Mouse (Mus musculus) hindbrain, embryonic 10.5 days (tissue): ENCODE measurements at regions not wholly inside any gene's neighbourhood (a gene's known extent, or its start where the extent isn't known, plus 50 kb on each side); places are given as distances from the start of the nearest gene placed in this dataset.

ENCODE experiments used
- DNase-seq: peaks from one replicate; pipeline ENCODE4 v3.0.0-alpha.2; 2017; ENCODE audit warnings: low spot score
- H3K27ac ChIP-seq: fragments of 300-500 bp; sonication (generic); 2 replicates; pipeline ENCODE4 v1.5.1; 2016; ENCODE audit warnings: mild to moderate bottlenecking, moderate library complexity
- H3K27me3 ChIP-seq: fragments of 300-500 bp; sonication (generic); 2 replicates; pipeline ENCODE4 v1.6.1; 2016; ENCODE audit warnings: mild to moderate bottlenecking; ENCODE audit not compliant: poor library complexity, insufficient read depth, severe bottlenecking
- H3K36me3 ChIP-seq: fragments of 300-500 bp; sonication (generic); 2 replicates; pipeline ENCODE4 v1.6.1; 2016; ENCODE audit warnings: mild to moderate bottlenecking, moderate library complexity
- H3K4me1 ChIP-seq: fragments of 300-500 bp; sonication (generic); replicated peaks from 2 replicates; pipeline ENCODE4 v1.6.1; 2016; ENCODE audit warnings: mild to moderate bottlenecking
- H3K4me3 ChIP-seq: fragments of 300-500 bp; sonication (generic); 2 replicates; pipeline ENCODE4 v1.5.1; 2016; ENCODE audit warnings: mild to moderate bottlenecking, moderate library complexity
- H3K9me3 ChIP-seq: fragments of 300-500 bp; sonication (generic); 2 replicates; pipeline ENCODE4 v1.6.1; 2016; ENCODE audit warnings: mild to moderate bottlenecking, moderate library complexity
- WGBS: fragments of 180-500 bp; shearing (Covaris S2); methylation state at CpG from one replicate; pipeline ENCODE4 v1.1.7; 2016; 5-methylcytosine and 5-hydroxymethylcytosine counted together

GRCm38 (mm10) chr12:110168407-110168806, 110.5 kb upstream of the Dio3 start:
- no peak overlapping the region for H3K27ac ChIP-seq
- no peak for DNase-seq
- H3K27me3 ChIP-seq = no peaks in the 10 kb centered on the region
- H3K4me3 ChIP-seq = no peak overlapping the region
- 90% methylated on average over 4 of the region's 4 CpGs for WGBS
- H3K36me3 ChIP-seq = no peaks in the 10 kb centered on the region
- H3K9me3 ChIP-seq = no peaks in the 10 kb centered on the region
- H3K4me1 ChIP-seq = 0 out of 2 replicates have a peak, but pooled peaks cover 4% of the 10 kb centered on the region

DNA sequence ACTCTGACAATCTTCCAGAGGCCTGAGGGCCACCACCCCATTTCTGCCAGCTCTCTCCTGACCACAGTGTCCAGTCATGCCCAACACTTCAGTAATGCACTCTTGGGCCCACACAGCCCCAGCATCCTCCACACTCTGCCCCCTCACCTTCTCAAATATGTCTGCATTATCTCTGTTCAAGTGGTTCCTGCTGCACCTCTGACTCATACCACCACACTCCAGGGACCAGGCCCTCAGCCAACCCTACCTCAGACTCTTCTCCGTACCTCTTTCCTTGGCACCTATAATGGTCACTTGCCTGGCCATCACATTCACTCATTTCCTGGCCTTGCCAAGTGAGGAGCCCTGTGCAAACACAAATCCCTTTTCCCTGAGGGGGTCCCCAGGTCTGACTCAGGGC, 109.6 kb upstream of the Dio3 start:
- WGBS = 97% methylated on average over 1 of the region's 1 CpGs

DNA sequence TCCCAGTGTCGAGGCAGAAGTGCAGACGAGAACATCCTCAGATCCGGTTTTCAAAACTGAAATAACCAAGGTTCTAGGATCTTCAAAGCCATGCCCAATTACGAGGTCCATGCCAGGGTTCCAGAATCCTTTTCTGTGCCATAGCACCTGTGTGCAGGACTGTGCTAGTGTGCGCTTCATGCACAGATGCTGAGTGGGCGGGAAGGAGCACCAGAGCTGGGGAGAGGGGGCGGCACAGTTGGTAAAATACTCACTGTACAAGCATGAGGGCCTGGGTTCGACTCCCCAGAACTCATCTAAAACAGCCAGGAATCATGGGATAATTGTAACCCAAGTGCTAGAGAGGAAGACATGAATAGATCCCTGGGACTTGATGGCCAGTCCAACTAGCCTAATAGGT, 108.4 kb upstream of the Dio3 start:
- H3K9me3 ChIP-seq = no peaks in the 10 kb centered on the region
- no peak overlapping the region for H3K27ac ChIP-seq
- H3K4me1 ChIP-seq = 0 out of 2 replicates have a peak, but pooled peaks cover 2% of the 10 kb centered on the region
- 84% methylated on average over 8 of the region's 8 CpGs for WGBS
- H3K4me3 ChIP-seq = no peak overlapping the region
- DNase-seq = no peak
- no peaks in the 10 kb centered on the region for H3K27me3 ChIP-seq
- no peaks in the 10 kb centered on the region for H3K36me3 ChIP-seq

More for the DNA sequence above, 109.6 kb upstream of the Dio3 start:
- no peaks in the 10 kb centered on the region for H3K27me3 ChIP-seq
- 0 out of 2 replicates have a peak, but pooled peaks cover 4% of the 10 kb centered on the region for H3K4me1 ChIP-seq
- H3K4me3 ChIP-seq = no peak overlapping the region
- no peaks in the 10 kb centered on the region for H3K36me3 ChIP-seq
- no peaks in the 10 kb centered on the region for H3K9me3 ChIP-seq
- no peak for DNase-seq
- no peak overlapping the region for H3K27ac ChIP-seq

DNA sequence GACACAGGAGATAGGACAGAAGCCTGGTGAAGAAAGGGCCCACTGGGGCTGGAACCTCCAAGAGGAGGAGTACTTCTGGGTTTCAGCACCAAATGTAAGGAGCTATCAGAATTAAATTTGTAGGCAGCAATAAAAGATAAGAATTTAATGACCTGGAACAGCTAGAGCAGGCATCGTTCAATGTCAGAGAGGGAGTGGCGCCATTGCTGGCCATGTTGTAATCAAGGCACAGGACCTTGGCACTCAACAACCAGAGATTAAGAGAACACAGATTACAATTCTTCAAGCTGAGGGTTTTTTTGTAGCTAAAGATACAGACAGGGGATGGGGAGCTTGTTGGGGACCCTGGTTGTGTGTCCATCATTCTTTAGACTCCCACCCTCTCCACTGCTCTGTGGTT, 101.0 kb upstream of the Dio3 start:
- no peak for DNase-seq
- Histone ChIP-seq H3K4me1 (no peaks in the 10 kb centered on the region), H3K36me3 (no peaks in the 10 kb centered on the region), H3K27ac (no peak overlapping the region), H3K4me3 (no peak overlapping the region), H3K27me3 (no peaks in the 10 kb centered on the region), H3K9me3 (no peaks in the 10 kb centered on the region)
- 97% methylated on average over 2 of the region's 2 CpGs for WGBS

GRCm38 (mm10) chr12:110183473-110183872, 95.4 kb upstream of the Dio3 start:
- Histone ChIP-seq H3K9me3 (no peaks in the 10 kb centered on the region), H3K27ac (no peak overlapping the region), H3K36me3 (no peaks in the 10 kb centered on the region), H3K27me3 (peaks cover 47% of the 10 kb centered on the region), H3K4me1 (peaks cover 50% of the 10 kb centered on the region), H3K4me3 (no peak overlapping the region)
- DNase-seq = no peak
- WGBS = 35% methylated on average over 6 of the region's 6 CpGs

DNA sequence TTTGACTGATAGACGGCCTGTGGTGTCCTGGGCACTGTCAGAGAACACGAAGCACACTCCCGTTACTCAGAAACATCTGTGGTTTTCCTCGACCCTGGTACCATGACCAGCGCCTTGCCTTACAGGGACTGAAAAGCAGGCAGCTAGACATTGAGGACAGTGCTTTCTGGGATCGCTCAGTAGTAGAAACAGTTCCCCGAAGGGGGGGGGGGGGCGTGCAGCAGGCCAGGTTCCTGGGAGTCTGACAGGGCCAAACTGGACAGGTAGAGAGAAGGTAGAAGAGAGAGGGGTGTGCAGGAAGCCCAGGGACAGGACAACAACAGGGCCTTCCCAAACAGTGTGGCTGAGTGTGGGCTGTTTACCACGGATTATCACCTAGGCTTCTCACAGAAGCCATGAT, 93.5 kb upstream of the Dio3 start:
- Histone ChIP-seq H3K27me3 (peaks cover 62% of the 10 kb centered on the region), H3K4me3 (no peak overlapping the region), H3K9me3 (no peaks in the 10 kb centered on the region), H3K36me3 (no peaks in the 10 kb centered on the region), H3K4me1 (peaks cover 68% of the 10 kb centered on the region), H3K27ac (0 out of 2 replicates have a peak overlapping the region, but pooled peaks have one; percentile 3)
- DNase-seq = peak; percentile 4
- 35% methylated on average over 9 of the region's 9 CpGs for WGBS

DNA sequence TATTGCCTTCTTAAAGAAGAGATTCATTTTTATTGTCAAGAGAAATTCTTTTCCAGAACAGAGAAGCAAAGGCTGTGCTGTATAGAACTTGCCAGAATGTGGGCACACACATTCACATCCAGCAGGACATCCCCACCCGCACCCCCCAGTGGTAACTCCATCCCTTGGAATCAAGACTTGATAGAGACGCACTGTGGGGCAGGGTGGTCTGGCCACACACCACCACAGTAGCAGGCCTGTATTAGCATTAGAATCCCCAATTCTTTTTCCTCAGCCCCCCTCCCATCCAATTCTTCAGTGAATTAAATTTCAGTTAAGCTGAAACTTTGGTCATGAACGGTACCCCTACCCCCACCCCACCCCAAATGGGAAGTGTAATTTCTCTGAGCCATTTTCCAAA, 92.5 kb upstream of the Dio3 start:
- H3K4me1 ChIP-seq = peaks cover 77% of the 10 kb centered on the region
- H3K27ac ChIP-seq = peak overlapping the region; percentile 89; the same call in 1 of the 2 replicates
- 9% methylated on average over 3 of the region's 3 CpGs for WGBS
- no peak overlapping the region for H3K4me3 ChIP-seq
- peaks cover 72% of the 10 kb centered on the region for H3K27me3 ChIP-seq
- no peaks in the 10 kb centered on the region for H3K9me3 ChIP-seq
- H3K36me3 ChIP-seq = no peaks in the 10 kb centered on the region
- DNase-seq = peak; percentile 34

DNA sequence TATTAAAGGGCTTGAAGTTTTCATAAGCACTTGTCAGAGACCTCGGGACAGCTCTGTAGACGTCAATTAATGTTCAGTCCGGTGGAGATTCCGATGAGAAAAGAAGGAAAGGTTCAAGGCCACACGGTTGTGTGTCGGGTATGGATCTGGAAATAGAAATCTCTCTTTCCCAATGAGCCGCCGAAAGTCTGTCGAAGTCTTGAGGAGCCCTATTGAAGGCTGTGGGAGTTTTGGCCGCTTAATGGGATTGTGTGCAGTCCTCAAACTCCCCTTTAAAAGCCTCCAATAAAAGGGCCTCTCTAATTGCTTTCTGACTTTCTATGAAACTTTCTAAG, 92.0 kb upstream of the Dio3 start:
- Histone ChIP-seq H3K4me1 (peaks cover 80% of the 10 kb centered on the region), H3K27ac (peak overlapping the region; percentile 89), H3K4me3 (peak overlapping the region; percentile 56), H3K36me3 (no peaks in the 10 kb centered on the region), H3K9me3 (no peaks in the 10 kb centered on the region), H3K27me3 (peaks cover 77% of the 10 kb centered on the region)
- DNase-seq = no peak
- 2% methylated on average over 10 of the region's 10 CpGs for WGBS

DNA sequence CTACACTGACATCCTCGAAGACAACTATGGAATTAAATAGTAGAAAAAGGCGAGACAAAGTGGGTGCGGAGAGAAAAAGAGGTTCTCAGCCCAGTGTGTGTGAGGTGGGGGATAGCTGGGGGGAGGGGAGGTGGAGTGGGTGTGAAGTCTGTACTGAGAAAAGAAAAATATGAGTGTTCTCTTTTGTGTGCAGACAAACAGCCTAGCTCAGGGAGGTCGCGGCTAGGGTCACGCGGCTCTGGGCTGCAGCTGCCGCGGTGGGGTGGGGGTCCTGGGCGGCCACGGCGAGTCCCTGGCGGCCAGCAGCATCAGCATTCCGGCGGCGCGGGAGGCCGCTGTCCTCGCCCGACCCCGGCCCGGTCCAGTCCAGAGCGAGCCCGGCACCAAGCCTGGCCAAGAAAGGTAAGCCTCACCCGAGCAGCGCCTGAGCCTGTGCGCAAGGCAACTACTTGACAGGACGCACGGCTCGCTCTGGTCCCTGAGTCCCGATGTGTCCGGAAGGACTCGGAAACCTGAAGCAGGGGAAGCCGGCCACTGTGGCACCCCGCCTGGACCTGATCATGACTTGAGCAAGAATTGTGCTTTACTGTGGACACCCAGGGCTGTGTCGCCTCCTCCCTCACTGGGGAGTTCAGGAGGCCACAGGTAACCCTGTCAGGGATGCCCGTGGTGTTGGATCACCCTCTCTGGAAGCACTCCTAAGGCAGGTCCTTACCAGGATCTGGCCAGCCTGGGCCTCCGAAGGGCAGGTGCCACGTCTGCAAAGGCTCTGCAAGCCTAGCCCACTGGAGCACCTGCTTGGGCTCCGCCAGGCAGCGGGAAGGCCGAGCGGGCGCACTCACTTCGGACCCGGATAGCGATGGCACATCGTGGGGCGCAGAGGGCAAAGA, 91.4 kb upstream of the Dio3 start:
- under 1% methylated on average over 49 of the region's 49 CpGs for WGBS
- Histone ChIP-seq H3K27me3 (peaks cover 83% of the 10 kb centered on the region), H3K27ac (peak overlapping the region; percentile 89), H3K36me3 (no peaks in the 10 kb centered on the region), H3K4me3 (peak overlapping the region; percentile 56), H3K9me3 (no peaks in the 10 kb centered on the region), H3K4me1 (peaks cover 86% of the 10 kb centered on the region)
- peak; percentile 77 for DNase-seq

DNA sequence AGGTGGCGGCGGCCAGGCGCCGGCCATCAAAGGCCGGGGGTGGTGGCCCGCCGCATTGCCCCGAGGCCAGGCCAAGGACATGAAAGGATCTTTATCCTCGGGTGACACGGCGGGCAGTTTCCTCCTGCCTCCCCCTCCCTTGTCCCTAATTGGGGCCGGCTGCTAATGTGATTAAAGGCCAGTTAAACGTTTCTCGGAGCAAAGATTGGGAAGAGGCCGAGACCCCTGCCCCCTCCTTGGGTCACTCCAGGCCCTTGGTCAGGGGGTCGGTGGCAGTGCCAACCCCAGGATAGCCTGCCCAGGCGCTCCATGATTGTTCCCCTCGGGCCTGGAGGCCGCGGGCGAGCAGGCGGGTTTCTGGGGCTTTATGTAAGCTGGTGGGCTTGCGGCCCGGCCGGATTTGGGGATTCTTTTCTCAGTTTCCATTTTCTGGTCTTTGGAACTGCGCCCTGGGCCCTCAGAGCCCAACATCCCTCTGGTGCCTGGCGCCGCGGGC, 90.7 kb upstream of the Dio3 start:
- H3K36me3 ChIP-seq = no peaks in the 10 kb centered on the region
- WGBS = under 1% methylated on average over 29 of the region's 29 CpGs

DNA sequence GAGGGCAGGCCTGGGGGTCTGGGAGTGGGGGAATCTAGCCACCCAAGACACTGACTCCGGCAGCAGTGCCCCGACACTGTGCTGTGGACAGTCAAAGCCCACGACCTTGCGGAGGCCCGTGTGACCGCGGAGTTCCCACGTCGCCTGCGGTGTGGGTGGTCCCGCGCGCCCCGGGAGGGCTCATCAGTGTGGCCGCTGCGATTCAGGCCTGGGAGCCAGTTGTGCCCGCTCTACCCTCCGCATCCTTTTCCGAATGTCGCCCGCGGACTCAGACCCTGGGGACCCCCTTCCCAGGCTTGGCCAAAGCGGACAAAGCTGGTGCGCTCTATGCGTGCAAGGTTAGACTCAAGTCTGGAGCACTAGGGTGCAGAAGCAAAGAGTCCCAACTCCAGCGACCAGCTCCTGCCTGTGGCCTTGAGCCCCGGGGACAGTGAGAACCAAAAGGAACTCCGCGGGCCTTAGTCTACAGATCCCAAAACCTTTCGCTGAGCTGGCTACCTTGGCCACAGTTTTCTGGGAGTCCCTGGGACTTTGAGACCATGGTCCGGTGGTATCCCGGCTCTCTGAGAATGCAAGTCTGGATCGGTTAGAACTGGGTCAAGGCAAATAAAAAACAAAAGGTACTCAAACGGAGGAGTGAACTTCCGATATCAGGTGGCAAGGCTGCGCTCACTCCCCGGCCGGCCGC, 90.1 kb upstream of the Dio3 start:
- peak; percentile 63 for DNase-seq
- Histone ChIP-seq H3K27ac (peak overlapping the region; percentile 89), H3K36me3 (no peaks in the 10 kb centered on the region), H3K4me3 (peak overlapping the region; percentile 56), H3K4me1 (peaks cover 84% of the 10 kb centered on the region), H3K9me3 (no peaks in the 10 kb centered on the region), H3K27me3 (peaks cover 90% of the 10 kb centered on the region)
- WGBS = under 1% methylated on average over 39 of the region's 39 CpGs

More for the DNA sequence above, 90.7 kb upstream of the Dio3 start:
- peak; percentile 73 for DNase-seq
- Histone ChIP-seq H3K9me3 (no peaks in the 10 kb centered on the region), H3K27me3 (peaks cover 88% of the 10 kb centered on the region), H3K4me3 (peak overlapping the region; percentile 56), H3K4me1 (peaks cover 88% of the 10 kb centered on the region), H3K27ac (peak overlapping the region; percentile 89)

DNA sequence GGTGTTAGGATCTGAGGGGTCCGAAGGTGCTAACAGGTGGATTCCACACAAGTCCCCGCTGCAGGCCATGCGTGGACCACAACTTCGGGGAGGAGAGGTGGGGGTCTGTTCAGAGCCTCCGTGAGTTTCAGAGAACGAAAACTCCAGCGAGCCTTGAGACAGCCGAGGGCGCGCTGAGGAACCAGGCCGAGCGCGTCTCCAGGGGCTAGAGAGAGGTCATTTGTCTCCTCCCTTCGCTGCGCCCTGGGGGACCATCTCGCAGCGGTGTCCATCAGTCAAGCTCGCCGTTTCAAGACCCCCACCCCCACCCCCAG, 89.6 kb upstream of the Dio3 start:
- Histone ChIP-seq H3K4me1 (peaks cover 79% of the 10 kb centered on the region), H3K9me3 (no peaks in the 10 kb centered on the region), H3K4me3 (peak overlapping the region; percentile 56), H3K27ac (peak overlapping the region; percentile 89), H3K27me3 (peaks cover 90% of the 10 kb centered on the region), H3K36me3 (no peaks in the 10 kb centered on the region)
- DNase-seq = no peak
- under 1% methylated on average over 19 of the region's 19 CpGs for WGBS

DNA sequence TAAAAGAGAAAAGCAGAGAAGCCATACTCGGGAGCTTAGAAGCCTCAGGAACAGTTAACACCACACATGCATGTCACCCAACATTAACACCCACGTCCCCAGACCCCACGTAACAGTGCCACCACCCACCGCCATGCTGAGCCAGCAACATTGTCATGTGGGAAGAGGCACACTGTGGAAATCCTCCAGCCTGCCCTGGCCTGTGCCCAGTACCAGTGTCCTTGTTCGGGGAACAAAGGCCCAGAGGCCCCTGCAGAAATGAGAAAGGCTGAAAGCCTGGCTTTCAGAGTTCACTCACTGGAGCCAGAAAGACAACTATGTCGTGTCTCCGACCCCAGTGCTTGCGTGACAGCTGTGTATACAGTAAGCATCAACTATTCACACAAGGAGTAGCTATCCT, 86.7 kb upstream of the Dio3 start:
- no peak for DNase-seq
- no peaks in the 10 kb centered on the region for H3K9me3 ChIP-seq
- no peaks in the 10 kb centered on the region for H3K36me3 ChIP-seq
- no peak overlapping the region for H3K27ac ChIP-seq
- H3K4me3 ChIP-seq = no peak overlapping the region
- WGBS = 61% methylated on average over 8 of the region's 8 CpGs
- H3K27me3 ChIP-seq = peaks cover 69% of the 10 kb centered on the region
- H3K4me1 ChIP-seq = peaks cover 54% of the 10 kb centered on the region
